Mouse (Mus musculus) layer of hippocampus, postnatal 14 days (tissue): ENCODE measurements at regions not wholly inside any gene's neighbourhood (a gene's known extent, or its start where the extent isn't known, plus 50 kb on each side); places are given as distances from the start of the nearest gene placed in this dataset.

Source experiments
- DNase-seq, 2 experiments: peaks; one replicate each; pipeline ENCODE4 v3.0.0; 2021 to 2022; ENCODE audit warnings: low spot score in 2 of 2, mixed read lengths in 1 of 2

DNA sequence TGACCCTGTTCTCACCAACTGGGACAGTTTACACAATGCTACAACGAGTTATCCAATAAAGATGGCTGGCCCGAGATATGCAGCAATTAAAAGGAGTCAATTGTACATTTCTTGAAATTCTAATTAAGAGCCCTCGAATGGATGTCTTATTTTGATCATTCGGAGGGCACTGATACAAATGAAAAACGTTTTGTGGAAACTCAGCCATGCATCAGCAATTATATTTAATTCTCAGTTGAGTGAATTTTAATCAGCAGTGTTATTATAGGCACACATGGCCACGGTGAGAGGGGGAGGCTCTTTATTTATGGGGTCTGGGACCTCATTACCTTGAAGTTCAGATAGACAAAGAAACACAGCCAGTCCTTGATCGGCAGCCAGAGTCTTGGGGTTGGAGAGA is 471.3 kb upstream of the Kcnab2 start:
- no peak for DNase-seq

- no peak for DNase-seq
These were observed 463.5 kb upstream of the Kcnab2 start for GRCm38 (mm10) chr4:152941159-152941558.

- DNase-seq, result no peak
These were observed 458.9 kb upstream of the Kcnab2 start for GRCm38 (mm10) chr4:152936614-152937013.

DNA sequence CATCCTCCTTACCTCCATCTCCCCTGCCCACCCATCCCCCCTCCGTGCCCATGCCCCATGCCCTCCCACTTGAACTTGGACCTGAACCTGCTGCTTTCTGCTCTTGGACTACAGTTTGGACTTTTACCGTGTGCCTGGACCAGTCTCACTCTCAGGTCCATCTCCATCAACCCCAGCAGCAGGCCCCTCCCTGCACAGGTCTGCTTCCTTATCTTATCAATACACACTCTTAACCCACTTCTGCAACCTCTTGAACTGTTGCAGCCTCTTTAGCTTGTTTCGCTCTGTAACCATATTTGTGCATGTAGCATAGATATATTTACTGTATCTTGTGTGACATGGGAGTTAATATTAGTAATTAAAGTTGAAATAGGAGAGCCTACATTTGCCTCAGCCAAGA is 457.8 kb upstream of the Kcnab2 start:
- DNase-seq, result no peak

- DNase-seq, result no peak
These were observed 450.8 kb upstream of the Kcnab2 start for GRCm38 (mm10) chr4:152928422-152928985.

GRCm38 (mm10) chr4:152920261-152920660 is 442.6 kb upstream of the Kcnab2 start:
- DNase-seq, result no peak

- no peak for DNase-seq
These were observed 442.2 kb upstream of the Kcnab2 start for GRCm38 (mm10) chr4:152919851-152920250.

DNA sequence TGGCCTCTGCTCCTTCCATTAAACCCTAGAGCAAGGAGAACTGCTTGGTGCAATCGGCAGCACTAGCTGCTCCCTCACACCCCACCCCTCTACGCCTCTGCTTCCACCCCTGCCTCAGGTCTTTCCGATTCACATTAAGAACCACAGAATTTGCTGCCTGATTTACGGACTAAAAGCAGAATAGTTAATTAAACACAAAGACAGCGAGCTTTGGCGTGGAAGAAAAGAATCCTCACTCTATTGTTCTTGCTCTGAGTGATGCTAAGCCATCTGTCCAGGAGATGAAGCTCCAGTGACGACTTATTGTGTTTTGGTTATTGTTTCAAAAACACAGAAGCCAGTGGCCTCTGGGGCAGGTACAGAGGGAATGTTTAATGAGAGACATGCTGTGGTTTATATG is 438.9 kb upstream of the Kcnab2 start:
- no peak for DNase-seq

- DNase-seq, result no peak
These were observed 435.8 kb upstream of the Kcnab2 start for GRCm38 (mm10) chr4:152913497-152913896.

- no peak for DNase-seq
These were observed 435.2 kb upstream of the Kcnab2 start for GRCm38 (mm10) chr4:152912846-152913245.

GRCm38 (mm10) chr4:152908235-152908634 is 430.6 kb upstream of the Kcnab2 start:
- peak in 1 of 2 experiments; percentile 15 for DNase-seq

DNA sequence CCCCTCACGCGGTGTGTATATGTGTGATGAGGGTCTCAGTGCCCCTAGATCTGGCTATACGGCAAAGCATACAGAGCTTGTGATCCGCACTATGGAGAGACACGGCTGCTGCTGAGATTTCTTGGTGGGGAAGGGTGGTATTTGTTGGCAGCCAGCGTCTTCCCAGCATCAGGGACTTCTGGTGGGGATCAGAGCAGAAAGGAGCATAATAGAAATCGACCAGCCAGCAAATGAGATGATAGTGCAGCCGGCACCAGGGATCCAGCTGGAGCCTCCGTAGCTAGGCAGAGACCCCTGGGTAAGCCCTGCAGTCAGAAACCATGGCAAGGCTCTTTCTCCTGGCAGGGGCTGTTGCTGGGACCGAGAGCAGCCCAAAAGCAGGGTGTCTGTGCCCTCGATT is 425.2 kb upstream of the Kcnab2 start:
- DNase-seq, result no peak

DNA sequence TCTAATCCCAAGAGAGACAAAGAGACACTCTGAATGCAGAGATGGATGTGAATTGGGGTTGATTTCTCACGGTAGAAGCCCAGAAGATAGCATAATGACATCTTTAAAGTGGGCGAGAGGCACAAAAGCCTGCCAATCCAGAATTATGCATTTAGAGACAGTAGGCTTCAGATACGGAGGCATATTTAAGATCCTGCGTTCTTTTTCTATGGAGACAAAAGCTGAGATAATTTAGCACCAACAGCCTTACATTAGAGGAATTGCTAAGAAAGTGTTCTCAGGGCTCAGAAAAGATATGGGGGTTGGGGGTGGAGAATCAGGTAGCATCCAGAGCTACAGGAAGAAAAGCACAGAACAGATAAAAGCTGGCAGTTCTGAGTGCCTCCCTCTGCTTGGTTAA is 422.4 kb upstream of the Kcnab2 start:
- DNase-seq, result peak in 1 of 2 experiments; percentile 31

DNA sequence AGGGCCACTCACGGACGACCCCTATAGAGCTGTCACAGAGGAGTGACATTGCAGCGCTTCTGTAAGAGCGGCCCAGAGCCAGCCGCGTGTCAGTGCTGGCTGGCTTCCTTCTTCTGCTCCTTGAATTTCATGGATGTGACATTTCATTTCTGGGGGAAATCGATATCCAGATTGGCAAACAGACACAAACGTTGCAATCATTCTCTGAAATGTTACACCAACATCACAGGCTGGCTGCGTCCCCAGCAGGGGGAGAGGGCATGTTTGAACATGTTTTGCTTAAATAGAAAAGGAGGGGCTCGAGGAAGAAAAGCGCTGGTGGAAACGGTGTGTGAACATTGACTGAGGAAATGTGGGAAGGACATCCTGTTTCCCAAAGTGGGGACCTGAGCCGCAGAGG is 417.4 kb upstream of the Kcnab2 start:
- peak in 1 of 2 experiments; percentile 24 for DNase-seq

DNA sequence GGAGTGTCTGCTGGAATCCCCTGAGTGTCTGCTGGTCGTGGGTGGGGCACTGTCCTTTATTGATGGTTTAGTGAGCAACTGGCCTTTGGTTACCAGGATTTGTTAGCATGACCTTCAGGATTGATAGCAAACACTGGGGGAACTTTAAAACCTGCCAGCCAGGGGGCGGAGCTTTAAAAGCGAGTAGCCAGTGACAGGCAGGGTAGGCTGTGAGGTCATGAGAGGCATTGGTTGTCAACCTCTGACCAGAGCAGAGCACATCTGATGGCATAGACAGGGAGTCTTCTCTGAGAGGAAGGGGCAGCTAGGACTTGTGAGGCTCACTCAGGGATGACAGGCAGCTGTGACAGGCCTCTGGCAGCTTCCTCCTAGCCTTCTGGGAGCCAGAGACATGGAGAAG is 415.3 kb upstream of the Kcnab2 start:
- DNase-seq, result no peak

GRCm38 (mm10) chr4:152889211-152889610 is 411.5 kb upstream of the Kcnab2 start:
- no peak for DNase-seq

DNA sequence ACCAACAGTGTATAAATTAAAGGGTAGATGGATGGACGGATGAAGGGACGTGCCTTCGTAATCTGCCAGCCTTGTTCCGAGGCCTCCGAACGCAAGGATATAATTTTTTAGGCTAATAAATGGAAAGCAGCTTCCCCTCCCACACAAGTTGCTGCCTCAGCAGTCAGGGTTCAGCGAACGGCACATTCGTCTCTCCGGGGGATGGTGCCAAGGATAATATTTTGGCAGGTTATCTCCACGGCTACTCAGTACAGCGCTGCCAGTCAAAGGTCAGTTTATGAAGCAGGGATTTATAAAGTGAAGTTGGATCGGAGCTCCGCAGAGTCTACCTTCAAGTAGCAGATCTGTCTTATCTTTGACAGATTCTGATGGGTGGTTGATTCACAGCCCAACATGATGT is 410.6 kb upstream of the Kcnab2 start:
- no peak for DNase-seq

- no peak for DNase-seq
These were observed 409.1 kb upstream of the Kcnab2 start for GRCm38 (mm10) chr4:152886773-152887172.

DNA sequence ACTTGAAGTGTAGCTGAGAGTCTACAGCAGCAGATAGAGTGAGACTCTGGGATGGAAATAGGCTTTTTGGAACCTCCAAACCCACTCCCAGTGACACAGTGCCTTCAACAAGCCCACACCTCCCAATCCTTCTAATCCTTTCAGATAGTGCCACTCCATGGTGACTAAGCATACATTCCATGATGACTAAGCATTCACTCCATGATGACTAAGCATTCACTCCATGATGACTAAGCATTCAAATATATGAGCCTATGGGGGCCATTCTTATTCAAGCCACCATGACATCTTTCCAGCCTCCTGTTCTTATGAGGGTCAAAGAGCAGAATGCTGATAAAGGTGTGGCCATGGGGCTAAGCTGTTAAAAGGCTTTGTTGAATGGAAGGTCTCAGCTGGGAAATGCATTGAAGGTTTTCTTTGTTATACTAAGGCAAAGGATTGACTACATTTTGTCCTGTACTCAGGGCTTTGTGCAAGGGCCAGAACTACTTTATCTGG is 403.8 kb upstream of the Kcnab2 start:
- DNase-seq, result no peak

DNA sequence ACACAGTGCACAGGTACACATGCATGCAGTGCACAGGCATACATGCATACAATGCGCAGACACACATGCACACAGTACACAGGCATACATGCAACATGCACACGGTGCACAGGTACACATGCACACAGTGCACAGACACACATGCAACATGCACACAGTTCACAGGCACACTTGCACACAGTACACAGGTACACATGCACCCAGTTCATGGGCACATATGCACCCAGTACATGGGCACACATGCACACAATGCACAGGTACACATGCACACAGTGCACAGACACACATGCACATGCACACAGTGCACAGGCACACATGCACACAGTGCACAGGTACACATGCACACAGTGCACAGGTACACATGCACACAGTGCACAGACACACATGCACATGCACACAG is 402.7 kb upstream of the Kcnab2 start:
- no peak for DNase-seq

GRCm38 (mm10) chr4:152878941-152879340 is 401.3 kb upstream of the Kcnab2 start:
- DNase-seq, result no peak

- no peak for DNase-seq
These were observed 400.7 kb upstream of the Kcnab2 start for GRCm38 (mm10) chr4:152878401-152878800.

DNA sequence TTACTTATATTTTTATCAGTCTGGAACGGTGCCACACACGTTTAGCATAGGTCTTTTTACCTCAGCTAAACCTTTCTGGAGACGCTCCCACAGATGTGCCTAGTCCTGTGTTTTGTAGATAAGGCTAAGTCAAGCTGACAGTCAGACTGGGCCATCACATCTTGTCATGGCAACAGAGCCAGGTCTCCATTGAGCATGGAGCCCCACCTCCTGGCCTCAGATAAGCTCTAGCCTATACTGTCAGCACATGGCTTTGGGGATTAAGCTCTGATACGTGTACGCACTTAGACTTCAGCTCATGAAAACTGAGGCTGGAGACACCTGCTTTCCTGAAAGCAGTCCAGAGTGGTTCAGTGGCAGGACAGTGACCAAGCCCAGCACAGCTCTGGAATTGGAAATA is 392.4 kb upstream of the Kcnab2 start:
- no peak for DNase-seq

GRCm38 (mm10) chr4:152865894-152866293 is 388.2 kb upstream of the Kcnab2 start:
- no peak for DNase-seq
